Mouse (Mus musculus): ENCODE results near the gene Gas2l3. TPM values are rescaled to one million over a fixed set of nuclear protein-coding genes. Genes with fewer than 3 reads are reported as not detected.

Gene Gas2l3
- polyA plus RNA-seq (2014; fragmentation: Illumina TruSeq; extraction: RNeasy Lipid Tissue Mini Kit (QIAGEN cat#74804); ENCODE audit: low read depth, low replicate concordance), result 3.6 TPM

GRCm38 (mm10) chr10:89443623-89444151 is at the start of gene Gas2l3:
TSS of gene Gas2l3 (minus strand) at chr10:89443967.

Other genes starting within 250 kb of the Gas2l3 start
- 2.8 TPM for gene Ano4, start 99.2 kb downstream of the Gas2l3 start, polyA plus RNA-seq (2014; fragmentation: Illumina TruSeq; extraction: RNeasy Lipid Tissue Mini Kit (QIAGEN cat#74804); ENCODE audit: low read depth, low replicate concordance)
- 54.8 TPM for gene Nr1h4, start 89.6 kb upstream of the Gas2l3 start, polyA plus RNA-seq (2014; fragmentation: Illumina TruSeq; extraction: RNeasy Lipid Tissue Mini Kit (QIAGEN cat#74804); ENCODE audit: low read depth, low replicate concordance)
- 0.50 TPM for gene Slc17a8, start 177.3 kb upstream of the Gas2l3 start, polyA plus RNA-seq (2014; fragmentation: Illumina TruSeq; extraction: RNeasy Lipid Tissue Mini Kit (QIAGEN cat#74804); ENCODE audit: low read depth, low replicate concordance)
- 96.1 TPM for gene Scyl2, start 242.3 kb upstream of the Gas2l3 start, polyA plus RNA-seq (2014; fragmentation: Illumina TruSeq; extraction: RNeasy Lipid Tissue Mini Kit (QIAGEN cat#74804); ENCODE audit: low read depth, low replicate concordance)